Mouse (Mus musculus) embryonic facial prominence, embryonic 13.5 days (tissue): ENCODE results near the gene Abhd14b. TPM values are rescaled to one million over a fixed set of nuclear protein-coding genes. Genes with fewer than 3 reads are reported as not detected.

Experiments
- ATAC-seq: fragments of 200-750 bp; cut with Nextera tagmentation; 2 replicates; pipeline ENCODE4 v1.8.0; 2017; ENCODE audit warnings: low read depth; ENCODE audit not compliant: insufficient number of reproducible peaks, insufficient read depth, low FRiP score, low TSS enrichment
- H3K27ac ChIP-seq: fragments of 300-500 bp; sonication (generic); 2 replicates; pipeline ENCODE4 v1.5.1; 2015; ENCODE audit warnings: moderate library complexity, mild to moderate bottlenecking, inconsistent platforms
- H3K27me3 ChIP-seq: fragments of 300-500 bp; sonication (generic); 2 replicates; pipeline ENCODE4 v1.6.1; 2015; ENCODE audit warnings: mild to moderate bottlenecking, inconsistent platforms
- H3K36me3 ChIP-seq: fragments of 300-500 bp; sonication (generic); 2 replicates; pipeline ENCODE4 v1.6.1; 2015; ENCODE audit warnings: mild to moderate bottlenecking, inconsistent platforms
- H3K4me1 ChIP-seq: fragments of 300-500 bp; sonication (generic); 2 replicates; pipeline ENCODE4 v1.6.1; 2015; ENCODE audit warnings: inconsistent platforms
- H3K4me2 ChIP-seq: fragments of 300-500 bp; sonication (generic); 2 replicates; pipeline ENCODE4 v1.6.1; 2015; ENCODE audit warnings: moderate library complexity, mild to moderate bottlenecking, inconsistent platforms
- H3K4me3 ChIP-seq: fragments of 300-500 bp; sonication (generic); 2 replicates; pipeline ENCODE4 v1.5.1; 2015; ENCODE audit warnings: mild to moderate bottlenecking, inconsistent platforms
- H3K9ac ChIP-seq: fragments of 300-500 bp; sonication (generic); 2 replicates; pipeline ENCODE4 v1.6.1; 2015; ENCODE audit warnings: mild to moderate bottlenecking, inconsistent platforms
- H3K9me3 ChIP-seq: fragments of 300-500 bp; sonication (generic); 2 replicates; pipeline ENCODE4 v1.6.1; 2016; ENCODE audit warnings: inconsistent platforms
- WGBS: fragments of 180-500 bp; shearing (Covaris S2); methylation state at CpG from one replicate; pipeline ENCODE4 v1.1.7; 2015; ENCODE audit warnings: mixed read lengths; 5-methylcytosine and 5-hydroxymethylcytosine counted together
- polyA plus RNA-seq: library from polyadenylated mRNA; unstranded; fragments of >200 nt; fragmentation: Nextera tagmentation; extraction: Ambion mirVana; gene quantifications from 2 replicates; pipeline ENCODE4 v1.2.1, GENCODE M21; 2015

Abhd14b gene
- polyA plus RNA-seq, 1 experiment from 2014 or later, result 21.4 TPM

GRCm38 (mm10) chr9:106411729-106412128 is 35.5 kb upstream of the Abhd14b start:
- 74% methylated on average over 6 of the region's 6 CpGs for WGBS
- ATAC-seq, result no peak

GRCm38 (mm10) chr9:106412210-106412609 is 35.0 kb upstream of the Abhd14b start:
- 0 out of 2 replicates have a peak overlapping the region, but pooled peaks have one; percentile 27 for H3K9ac ChIP-seq
- no peaks in the 10 kb centered on the region for H3K27me3 ChIP-seq
- H3K4me2 ChIP-seq, result no peak overlapping the region
- H3K27ac ChIP-seq, result no peak overlapping the region
- 62% methylated on average over 3 of the region's 3 CpGs for WGBS
- ATAC-seq, result no peak
- no peaks in the 10 kb centered on the region for H3K36me3 ChIP-seq
- no peaks in the 10 kb centered on the region for H3K9me3 ChIP-seq
- no peak overlapping the region for H3K4me3 ChIP-seq
- peaks cover 18% of the 10 kb centered on the region for H3K4me1 ChIP-seq

More at GRCm38 (mm10) chr9:106411729-106412128, 35.5 kb upstream of the Abhd14b start:
- H3K4me2 ChIP-seq, result no peak overlapping the region
- H3K9ac ChIP-seq, result 0 out of 2 replicates have a peak overlapping the region, but pooled peaks have one; percentile 27
- no peaks in the 10 kb centered on the region for H3K9me3 ChIP-seq
- peaks cover 15% of the 10 kb centered on the region for H3K4me1 ChIP-seq
- no peaks in the 10 kb centered on the region for H3K27me3 ChIP-seq
- no peak overlapping the region for H3K4me3 ChIP-seq
- no peaks in the 10 kb centered on the region for H3K36me3 ChIP-seq
- no peak overlapping the region for H3K27ac ChIP-seq

GRCm38 (mm10) chr9:106413606-106414005 is 33.7 kb upstream of the Abhd14b start:
- no peak overlapping the region for H3K9ac ChIP-seq
- no peak overlapping the region for H3K4me2 ChIP-seq
- H3K4me1 ChIP-seq, result peaks cover 32% of the 10 kb centered on the region
- H3K27me3 ChIP-seq, result no peaks in the 10 kb centered on the region
- ATAC-seq, result no peak
- no peaks in the 10 kb centered on the region for H3K36me3 ChIP-seq
- no peaks in the 10 kb centered on the region for H3K9me3 ChIP-seq
- WGBS, result 84% methylated on average over 5 of the region's 5 CpGs
- no peak overlapping the region for H3K27ac ChIP-seq
- H3K4me3 ChIP-seq, result no peak overlapping the region

GRCm38 (mm10) chr9:106416826-106417225 is 30.4 kb upstream of the Abhd14b start:
- Histone ChIP-seq H3K4me3 (no peak overlapping the region), H3K9ac (no peak overlapping the region), H3K27me3 (no peaks in the 10 kb centered on the region), H3K36me3 (no peaks in the 10 kb centered on the region), H3K4me1 (peaks cover 55% of the 10 kb centered on the region), H3K4me2 (no peak overlapping the region), H3K9me3 (no peaks in the 10 kb centered on the region), H3K27ac (no peak overlapping the region)
- 86% methylated on average over 6 of the region's 6 CpGs for WGBS
- no peak for ATAC-seq

GRCm38 (mm10) chr9:106417841-106418625 is 29.2 kb upstream of the Abhd14b start:
- Histone ChIP-seq H3K9me3 (no peaks in the 10 kb centered on the region), H3K27ac (peak overlapping the region; percentile 87), H3K4me3 (peak overlapping the region; percentile 32), H3K4me2 (peak overlapping the region; percentile 62), H3K9ac (peak overlapping the region; percentile 62), H3K36me3 (no peaks in the 10 kb centered on the region), H3K27me3 (no peaks in the 10 kb centered on the region), H3K4me1 (peaks cover 52% of the 10 kb centered on the region)
- ATAC-seq, result peak; percentile 69
- 11% methylated on average over 29 of the region's 29 CpGs for WGBS

GRCm38 (mm10) chr9:106420608-106421007 is 26.7 kb upstream of the Abhd14b start:
- Histone ChIP-seq H3K27ac (peak overlapping the region; percentile 83), H3K9ac (peak overlapping the region; percentile 54; the same call in 1 of the 2 replicates), H3K4me3 (peak overlapping the region; percentile 12; the same call in 1 of the 2 replicates), H3K4me2 (peak overlapping the region; percentile 50), H3K4me1 (peaks cover 52% of the 10 kb centered on the region), H3K9me3 (no peaks in the 10 kb centered on the region), H3K27me3 (no peaks in the 10 kb centered on the region), H3K36me3 (no peaks in the 10 kb centered on the region)
- 0% methylated on average over 2 of the region's 2 CpGs for WGBS
- ATAC-seq, result no peak

GRCm38 (mm10) chr9:106421033-106421864 is 26.0 kb upstream of the Abhd14b start:
- WGBS, result 5% methylated on average over 18 of the region's 18 CpGs
- no peaks in the 10 kb centered on the region for H3K9me3 ChIP-seq
- H3K4me1 ChIP-seq, result peaks cover 55% of the 10 kb centered on the region
- peak overlapping the region; percentile 50 for H3K4me2 ChIP-seq
- H3K27me3 ChIP-seq, result no peaks in the 10 kb centered on the region
- H3K27ac ChIP-seq, result peak overlapping the region; percentile 83
- peak overlapping the region; percentile 23; the same call in 1 of the 2 replicates for H3K4me3 ChIP-seq
- H3K36me3 ChIP-seq, result no peaks in the 10 kb centered on the region
- no peak for ATAC-seq
- peak overlapping the region; percentile 49; the same call in 1 of the 2 replicates for H3K9ac ChIP-seq

- Histone ChIP-seq H3K36me3 (no peaks in the 10 kb centered on the region), H3K4me3 (peak overlapping the region; percentile 23; the same call in 1 of the 2 replicates), H3K27ac (peak overlapping the region; percentile 83), H3K9me3 (no peaks in the 10 kb centered on the region), H3K27me3 (no peaks in the 10 kb centered on the region), H3K9ac (peak overlapping the region; percentile 49; the same call in 1 of the 2 replicates), H3K4me1 (peaks cover 55% of the 10 kb centered on the region), H3K4me2 (peak overlapping the region; percentile 50)
- 0% methylated on average over 3 of the region's 3 CpGs for WGBS
- peak; percentile 50 for ATAC-seq
These were observed 25.4 kb upstream of the Abhd14b start for GRCm38 (mm10) chr9:106421865-106422160.

GRCm38 (mm10) chr9:106428719-106429220 is 18.5 kb upstream of the Abhd14b start:
- WGBS, result 17% methylated on average over 11 of the region's 11 CpGs

GRCm38 (mm10) chr9:106429221-106430014 is 17.8 kb upstream of the Abhd14b start, which contains the start of gene Rpl29:
Rpl29 (plus strand) TSS chr9:106429454.
- no peaks in the 10 kb centered on the region for H3K27me3 ChIP-seq
- no peaks in the 10 kb centered on the region for H3K9me3 ChIP-seq
- peak within 1 kb of the TSS; percentile 64 for H3K4me3 ChIP-seq
- peak within 1 kb of the TSS; percentile 78 for H3K4me2 ChIP-seq
- H3K4me1 ChIP-seq, result peaks cover 13% of the 10 kb centered on the region
- H3K36me3 ChIP-seq, result peaks cover 37% of the 10 kb centered on the region
- peak within 1 kb of the TSS; percentile 98 for H3K9ac ChIP-seq
- under 1% methylated on average over 55 of the region's 55 CpGs for WGBS
- peak within 1 kb of the TSS; percentile 98 for H3K27ac ChIP-seq
- ATAC-seq, result peak; percentile 87

More at GRCm38 (mm10) chr9:106428719-106429220, 18.5 kb upstream of the Abhd14b start:
- peak overlapping the region; percentile 98 for H3K27ac ChIP-seq
- peak overlapping the region; percentile 64 for H3K4me3 ChIP-seq
- H3K9ac ChIP-seq, result peak overlapping the region; percentile 75
- H3K9me3 ChIP-seq, result no peaks in the 10 kb centered on the region
- H3K4me2 ChIP-seq, result peak overlapping the region; percentile 78
- H3K4me1 ChIP-seq, result peaks cover 13% of the 10 kb centered on the region
- H3K36me3 ChIP-seq, result peaks cover 31% of the 10 kb centered on the region
- ATAC-seq, result peak; percentile 45
- H3K27me3 ChIP-seq, result no peaks in the 10 kb centered on the region

- Histone ChIP-seq H3K27me3 (no peaks in the 10 kb centered on the region), H3K27ac (peak overlapping the region; percentile 98), H3K9ac (peak overlapping the region; percentile 98), H3K36me3 (peaks cover 41% of the 10 kb centered on the region), H3K9me3 (no peaks in the 10 kb centered on the region), H3K4me2 (peak overlapping the region; percentile 78), H3K4me3 (peak overlapping the region; percentile 64), H3K4me1 (peaks cover 13% of the 10 kb centered on the region)
- WGBS, result 2% methylated on average over 4 of the region's 4 CpGs
- ATAC-seq, result no peak
These were observed 17.3 kb upstream of the Abhd14b start for GRCm38 (mm10) chr9:106430015-106430264.
